Comparison of ENCODE assay signal across 9 mouse cellular contexts in genomic region chr11:78886693-78887092, GRCm38 (mm10). TPM values are rescaled to one million over a fixed set of nuclear protein-coding genes. Genes with fewer than 3 reads are reported as not detected.
DNase-seq lines count a peak whose midpoint lies in the region; ATAC-seq and TF ChIP-seq lines count a peak whose summit lies in the region.
"Had no signal": no experiment of that assay in that cellular context is flagged by ENCODE, and none has a peak within 500 bp of the region (broad histone marks: within the 10 kb centered on the region; RNA-seq: fewer than 3 reads in every experiment).

No protein-coding gene starts in this region.

- 77% methylated on average over 1 of the region's 1 CpGs for WGBS in intestine, postnatal 0 days
- 100% methylated on average over 1 of the region's 1 CpGs for WGBS in intestine, embryonic 15.5 days
- 0% methylated on average over 1 of the region's 1 CpGs for WGBS in midbrain, embryonic 12.5 days
- 85% methylated on average over 1 of the region's 1 CpGs for WGBS in kidney, adult 2 months

- H3K9ac ChIP-seq in intestine, postnatal 0 days (ENCODE audit: low read depth, low read length): no peak overlapping the region
- H3K9ac ChIP-seq in intestine, embryonic 15.5 days: no peak overlapping the region
- H3K9ac ChIP-seq in midbrain, embryonic 12.5 days (replicated peaks): 0 out of 2 replicates have a peak overlapping the region, but pooled peaks have one; percentile 28

- no peaks in the 10 kb centered on the region for H3K27me3 ChIP-seq in intestine, postnatal 0 days (replicated peaks; ENCODE audit: control insufficient read depth, insufficient read depth, low read length)
- no peaks in the 10 kb centered on the region for H3K27me3 ChIP-seq in intestine, embryonic 15.5 days (replicated peaks)
- H3K27me3 ChIP-seq in midbrain, embryonic 12.5 days: no peaks in the 10 kb centered on the region
- H3K27me3 ChIP-seq in kidney, adult 2 months (replicated peaks; ENCODE audit: control insufficient read depth, insufficient read depth, low read length): no peaks in the 10 kb centered on the region

- H3K36me3 ChIP-seq in intestine, postnatal 0 days (ENCODE audit: control insufficient read depth, insufficient read depth): no peaks in the 10 kb centered on the region
- H3K36me3 ChIP-seq in intestine, embryonic 15.5 days: no peaks in the 10 kb centered on the region
- H3K36me3 ChIP-seq in midbrain, embryonic 12.5 days: no peaks in the 10 kb centered on the region
- H3K36me3 ChIP-seq in kidney, adult 2 months (ENCODE audit: control insufficient read depth, insufficient read depth, low read length): no peaks in the 10 kb centered on the region

- DNase-seq in T-cell, adult 2 months (ENCODE audit: low spot score): peak; percentile 2
- DNase-seq in kidney, adult 2 months: no peak
- no peak for DNase-seq in layer of hippocampus, postnatal 25 days (ENCODE audit: extremely low spot score in 1 of 2, low spot score in 1 of 2)
- DNase-seq in adrenal gland, postnatal 36 days: no peak

- H3K4me1 ChIP-seq in intestine, postnatal 0 days (replicated peaks; ENCODE audit: control insufficient read depth, insufficient read depth, low read length): no peaks in the 10 kb centered on the region
- H3K4me1 ChIP-seq in intestine, embryonic 15.5 days (replicated peaks): no peaks in the 10 kb centered on the region
- peaks cover 20% of the 10 kb centered on the region for H3K4me1 ChIP-seq in midbrain, embryonic 12.5 days
- H3K4me1 ChIP-seq in kidney, adult 2 months (ENCODE audit: control insufficient read depth, insufficient read depth, low read length): peaks cover 9% of the 10 kb centered on the region; the same call in 1 of the 2 replicates

- H3K27ac ChIP-seq in intestine, postnatal 0 days (ENCODE audit: low read depth, low read length): no peak overlapping the region
- H3K27ac ChIP-seq in intestine, embryonic 15.5 days: no peak overlapping the region
- H3K27ac ChIP-seq in midbrain, embryonic 12.5 days (replicated peaks): peak overlapping the region; percentile 94
- no peak overlapping the region for H3K27ac ChIP-seq in kidney, adult 2 months (ENCODE audit: insufficient read depth, low read depth, low read length)

- no peak for TF ChIP-seq POLR2A in kidney, adult 2 months (IDR thresholded peaks at IDR 0.05; ENCODE audit: low read depth, low read length)

- 0 out of 2 replicates have a peak, but pooled peaks have one; percentile 4 for ATAC-seq in intestine, postnatal 0 days
- ATAC-seq in intestine, embryonic 15.5 days: no peak
- ATAC-seq in granulocyte monocyte progenitor cell, adult 5-6 weeks (replicated peaks; ENCODE audit: poor library complexity, severe bottlenecking): peak; percentile 42
- peak; percentile 54; the same call in 1 of the 2 replicates for ATAC-seq in midbrain, embryonic 12.5 days (ENCODE audit: low FRiP score, low read depth)

- no peak overlapping the region for H3K4me3 ChIP-seq in intestine, postnatal 0 days (ENCODE audit: low read depth, low read length)
- no peak overlapping the region for H3K4me3 ChIP-seq in intestine, embryonic 15.5 days (replicated peaks)
- H3K4me3 ChIP-seq in midbrain, embryonic 12.5 days: no peak overlapping the region
- H3K4me3 ChIP-seq in kidney, adult 2 months (ENCODE audit: insufficient read depth, low read depth, low read length): no peak overlapping the region

- H3K4me2 ChIP-seq in intestine, postnatal 0 days (replicated peaks; ENCODE audit: low read depth): no peak overlapping the region
- no peak overlapping the region for H3K4me2 ChIP-seq in intestine, embryonic 15.5 days (replicated peaks)
- peak overlapping the region; percentile 25; the same call in 1 of the 2 replicates for H3K4me2 ChIP-seq in midbrain, embryonic 12.5 days (replicated peaks)

- no peak for TF ChIP-seq CTCF in intestine, postnatal 0 days (IDR thresholded peaks at IDR 0.05; ENCODE audit: low read depth)
- TF ChIP-seq CTCF in kidney, adult 2 months (conservative IDR thresholded peaks at IDR 0.05; ENCODE audit: insufficient read depth, insufficient read length, low read depth, low read length): no peak

- H3K9me3 ChIP-seq in intestine, postnatal 0 days (ENCODE audit: control insufficient read depth): no peaks in the 10 kb centered on the region
- no peaks in the 10 kb centered on the region for H3K9me3 ChIP-seq in intestine, embryonic 15.5 days
- no peaks in the 10 kb centered on the region for H3K9me3 ChIP-seq in midbrain, embryonic 12.5 days

RNA-seq across cellular contexts. Expression of gene Nos2, which starts 33.9 kb away (rescaled TPM):
- polyA plus RNA-seq in intestine, postnatal 0 days (2015; fragmentation: Nextera tagmentation; extraction: Ambion mirVana): 0.21 and 0.26 TPM in 2 replicates
- 1.1 TPM in 2 replicates for polyA plus RNA-seq in intestine, embryonic 15.5 days (2015; fragmentation: Nextera tagmentation; extraction: Ambion mirVana)
- not detected in 2 replicates for total RNA-seq in granulocyte monocyte progenitor cell, adult 5-6 weeks (2014; fragmentation: Nextera tagmentation)
- total RNA-seq in granulocyte monocyte progenitor cell, adult 5-6 weeks (2017): not detected in 2 replicates
- 0.85 and 0.93 TPM in 2 replicates for polyA plus RNA-seq in midbrain, embryonic 12.5 days (2016; fragmentation: Nextera tagmentation; extraction: Ambion mirVana)
- polyA plus RNA-seq in kidney, adult 2 months (2012; rRNA removed): 1.5 TPM in 2 replicates
- total RNA-seq in layer of hippocampus, postnatal 25 days (2021): under 1 TPM; 0.31 to 0.54 TPM
- total RNA-seq in adrenal gland, postnatal 36 days (2021): 1 to 10 TPM in 1 of 2 experiments, under 1 TPM in 1; 0.89 to 1.8 TPM
- total RNA-seq: MEL had no signal
